Mouse (Mus musculus): ENCODE results near the gene Rxfp3.

- TF ChIP-seq POLR2A (IDR thresholded peaks at IDR 0.05; ENCODE audit: control insufficient read depth, extremely low read depth, insufficient read depth, low read length, poor library complexity) (no peak), CTCF (IDR thresholded peaks at IDR 0.05; ENCODE audit: borderline replicate concordance, control insufficient read depth, extremely low read depth, insufficient read depth, low read length, poor library complexity) (no peak)
Observed at GRCm38 (mm10) chr15:11062903-11063302, 25.1 kb upstream of the Rxfp3 start.
